Mouse (Mus musculus) ovary, adult 2 months (tissue): ENCODE results near the gene Ucma. TPM values are rescaled to one million over a fixed set of nuclear protein-coding genes. Genes with fewer than 3 reads are reported as not detected.

ENCODE experiments used
- polyA plus RNA-seq: library from polyadenylated mRNA; depleted of rRNA; stranded (reverse); fragments of >200 nt; gene quantifications from 2 replicates; pipeline ENCODE4 v1.2.3, GENCODE M21; 2012; rRNA removed

Ucma gene
- not detected in 2 replicates for polyA plus RNA-seq

DNA sequence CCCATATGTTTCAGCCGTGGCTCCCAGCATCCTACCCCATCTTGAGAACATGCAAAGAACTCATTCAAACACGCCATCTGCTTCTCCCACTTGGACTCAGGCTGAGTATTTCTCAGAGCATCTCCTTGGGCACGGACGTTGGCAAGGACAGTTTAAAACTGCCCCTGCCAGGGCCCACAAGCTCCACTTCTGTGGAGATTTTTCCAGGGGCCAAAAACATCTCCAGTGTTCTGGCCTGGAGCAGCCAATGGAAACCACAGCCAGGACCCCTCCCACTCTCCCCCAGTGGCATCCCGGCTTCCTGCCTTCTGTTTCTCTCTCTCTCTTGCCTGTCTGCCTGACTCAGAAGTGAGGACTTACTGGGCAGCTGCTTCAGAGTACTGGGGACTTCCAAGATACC lies at the start of gene Ucma:
Gene Ucma, plus strand, starts transcription at position 316 of the 400 bp plus-strand sequence.

DNA sequence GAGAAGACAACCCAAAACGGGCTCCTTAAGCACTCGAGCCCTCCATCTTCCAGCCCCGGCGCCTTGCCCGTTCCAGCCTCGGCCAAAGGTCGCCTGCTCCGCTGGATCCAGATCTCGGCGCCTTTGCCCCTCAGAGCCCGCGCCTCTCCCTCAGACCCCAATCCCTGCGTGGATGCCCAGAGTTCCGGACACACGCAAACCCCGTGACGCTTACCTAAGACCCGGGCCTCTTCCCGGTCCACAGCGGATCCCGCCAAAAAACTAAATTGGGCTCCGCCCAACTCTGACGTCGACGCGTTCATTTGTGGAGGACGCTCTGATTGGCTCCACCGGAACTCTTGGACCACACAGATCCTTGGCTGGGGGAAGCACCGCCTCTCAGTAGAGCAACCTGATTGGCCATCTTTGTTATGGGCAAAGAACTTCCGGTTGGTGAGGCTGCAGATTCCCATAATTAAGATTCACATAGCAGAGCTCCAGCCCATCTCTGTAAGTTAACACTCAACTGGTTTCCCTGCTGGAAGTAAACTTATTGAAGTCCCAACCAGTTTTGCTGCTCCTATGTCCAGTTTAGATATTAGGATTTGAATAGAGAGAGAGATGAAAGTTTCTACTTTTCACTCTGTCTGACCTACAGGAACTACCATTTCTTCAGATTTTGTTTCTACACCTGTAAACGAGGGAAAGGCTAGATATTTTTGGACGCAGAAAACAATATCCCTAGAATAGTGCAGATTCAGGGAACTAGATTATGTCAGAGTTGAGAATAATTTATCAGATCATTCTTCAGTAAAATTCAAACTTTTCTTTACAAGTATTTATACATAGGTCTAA lies 36.8 kb downstream of the Ucma start, which contains the start of gene Mcm10:
Gene Mcm10, minus strand, starts transcription at position 301 of the 834 bp plus-strand sequence.

Other genes with a start within 250 kb of the Ucma start
- gene Sephs1, start 94.6 kb upstream of the Ucma start, polyA plus RNA-seq, result 28.2 and 28.3 TPM in 2 replicates
- gene Phyh, start 57.1 kb upstream of the Ucma start, polyA plus RNA-seq, result 28.8 and 36.5 TPM in 2 replicates
- 3.4 and 6.2 TPM in 2 replicates for gene Mcm10, start 36.7 kb downstream of the Ucma start, polyA plus RNA-seq
- 1.6 and 2.1 TPM in 2 replicates for gene Optn, start 87.9 kb downstream of the Ucma start, polyA plus RNA-seq
- 77.6 and 115 TPM in 2 replicates for gene Ccdc3, start 161.7 kb downstream of the Ucma start, polyA plus RNA-seq